Mouse (Mus musculus): ENCODE results near the gene Gtf3c3.

Gtf3c3 gene

GRCm38 (mm10) chr1:54438340-54439079 lies at the start of gene Gtf3c3:
Gtf3c3 (minus strand) TSS chr1:54438971.
- DNase-seq, result peak; percentile 81

- no peak for DNase-seq
Observed at GRCm38 (mm10) chr1:54484744-54485420, 46.1 kb upstream of the Gtf3c3 start.

- DNase-seq, result no peak
Observed at GRCm38 (mm10) chr1:54480491-54480890, 41.7 kb upstream of the Gtf3c3 start.

- no peak for DNase-seq
Observed at GRCm38 (mm10) chr1:54468662-54469061, 29.9 kb upstream of the Gtf3c3 start.

GRCm38 (mm10) chr1:54467366-54467765 lies 28.6 kb upstream of the Gtf3c3 start:
- DNase-seq, result peak; percentile 16

- no peak for DNase-seq
Observed at GRCm38 (mm10) chr1:54452116-54452515, 13.3 kb upstream of the Gtf3c3 start.

GRCm38 (mm10) chr1:54448833-54449232 lies 10.1 kb upstream of the Gtf3c3 start:
- DNase-seq, result no peak

- no peak for DNase-seq
Observed at GRCm38 (mm10) chr1:54443641-54444040, 4.9 kb upstream of the Gtf3c3 start.

GRCm38 (mm10) chr1:54439080-54439476 lies 307 bp upstream of the Gtf3c3 start:
- no peak for DNase-seq

GRCm38 (mm10) chr1:54422195-54422750 lies 16.5 kb downstream of the Gtf3c3 start:
- DNase-seq, result no peak

- no peak for DNase-seq
Observed at GRCm38 (mm10) chr1:54421670-54422069, 17.1 kb downstream of the Gtf3c3 start.

- DNase-seq, result no peak
Observed at GRCm38 (mm10) chr1:54402736-54403135, 36.0 kb downstream of the Gtf3c3 start.

GRCm38 (mm10) chr1:54384221-54384620 lies 54.5 kb downstream of the Gtf3c3 start:
- no peak for DNase-seq

GRCm38 (mm10) chr1:54380978-54381914 lies 57.5 kb downstream of the Gtf3c3 start:
- DNase-seq, result no peak

- no peak for DNase-seq
Observed at GRCm38 (mm10) chr1:54377506-54378051, 61.2 kb downstream of the Gtf3c3 start.

GRCm38 (mm10) chr1:54356566-54356965 lies 82.2 kb downstream of the Gtf3c3 start:
- DNase-seq, result no peak

GRCm38 (mm10) chr1:54355485-54355884 lies 83.3 kb downstream of the Gtf3c3 start:
- DNase-seq, result no peak

GRCm38 (mm10) chr1:54354786-54355185 lies 84.0 kb downstream of the Gtf3c3 start:
- no peak for DNase-seq

Data from right cerebral cortex, postnatal 25 days (tissue).